Mouse (Mus musculus): ENCODE data around the gene Rpusd3. TPM values are rescaled to one million over a fixed set of nuclear protein-coding genes. Genes with fewer than 3 reads are reported as not detected.
A peak's percentile ranks its signal among the peaks of the same experiment; 100 is the strongest.

Gene Rpusd3
- polyA plus RNA-seq, 1 experiment, result 37.0 TPM

DNA sequence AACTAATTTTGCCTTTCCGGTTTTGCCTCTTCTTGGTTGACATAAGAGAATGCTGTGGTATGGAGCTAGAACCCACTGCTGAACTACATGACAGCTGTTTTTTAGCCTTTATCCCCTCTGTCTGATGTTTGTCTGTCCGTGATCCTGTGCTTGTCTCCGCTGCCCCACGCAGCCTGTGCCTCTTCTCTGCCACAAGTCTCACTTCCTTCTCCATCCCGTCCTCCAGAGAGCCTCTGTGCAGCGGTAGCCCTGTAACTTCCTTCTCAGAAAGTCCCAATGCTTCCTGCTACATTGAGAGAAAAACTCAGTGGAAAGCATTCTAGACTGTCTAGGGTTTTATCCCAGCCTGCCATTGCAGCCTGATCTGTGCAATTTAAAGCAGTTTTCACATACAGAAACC is 39.9 kb downstream of the Rpusd3 start:
- Histone ChIP-seq H3K27ac (ENCODE audit: insufficient read depth, low read length) (no peak overlapping the region), H3K4me3 (ENCODE audit: insufficient read depth, low read length) (peak overlapping the region; percentile 84; the same call in 1 of the 2 replicates), H3K4me1 (ENCODE audit: control insufficient read depth, insufficient read depth, low read length) (peaks cover 6% of the 10 kb centered on the region)
- no peak for TF ChIP-seq CTCF (IDR thresholded peaks at IDR 0.05; ENCODE audit: extremely low read depth, insufficient read depth, low read length)
- TF ChIP-seq POLR2A (IDR thresholded peaks at IDR 0.05; ENCODE audit: extremely low read depth, insufficient read depth, low read length), result no peak

DNA sequence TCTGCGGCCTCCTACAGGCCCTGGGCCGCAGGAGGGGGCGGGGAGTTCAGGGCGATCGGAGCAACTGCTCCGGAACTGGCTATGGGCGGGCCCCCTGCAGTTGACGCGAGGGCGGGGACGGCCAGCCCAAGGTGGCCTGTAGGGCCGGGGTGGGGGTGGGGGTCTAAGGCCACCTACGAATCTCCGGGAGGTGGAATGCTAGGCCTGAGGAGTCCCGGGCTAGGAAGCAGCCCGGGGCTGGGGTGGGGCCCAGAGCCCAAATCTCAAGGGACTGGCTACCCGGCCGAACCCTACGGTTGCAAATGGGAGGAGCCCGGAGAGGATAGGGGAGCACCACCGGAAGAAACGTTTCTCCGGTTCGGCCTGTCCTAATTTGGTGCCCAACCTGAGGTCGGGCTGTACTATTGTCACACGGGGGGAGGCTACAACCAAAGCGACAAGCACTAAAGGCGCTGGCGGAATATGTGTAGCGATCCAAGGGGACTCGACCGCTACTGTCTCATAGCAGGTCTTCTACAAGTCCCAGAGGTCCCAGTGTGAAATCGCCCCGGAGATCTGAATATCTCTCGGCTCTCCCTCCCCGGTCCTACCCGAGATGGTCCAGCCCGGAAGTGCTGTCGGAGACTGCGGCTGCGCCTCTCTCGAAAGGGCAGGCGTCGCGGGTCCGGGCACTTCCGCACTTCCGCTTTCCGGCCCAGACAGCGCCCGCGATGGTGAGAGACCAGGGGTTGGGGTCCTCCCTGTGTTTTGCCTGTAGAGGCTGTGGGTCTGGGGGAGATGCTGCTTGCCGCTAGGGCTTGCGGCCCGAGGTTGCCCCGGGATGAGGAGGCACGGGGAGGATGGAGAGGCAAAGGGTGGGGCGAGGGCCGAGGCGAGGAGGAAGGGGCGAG is 41.4 kb downstream of the Rpusd3 start, which contains the start of the genes Tada3 and Arpc4:
Gene Tada3 (minus strand): TSS at position 388 of the 890 bp plus-strand sequence.
Gene Arpc4 (plus strand): TSS at position 620 of the 890 bp plus-strand sequence.
- Histone ChIP-seq H3K27ac (ENCODE audit: insufficient read depth, low read length) (peak within 1 kb of the TSS; percentile 99), H3K4me1 (ENCODE audit: control insufficient read depth, insufficient read depth, low read length) (peaks cover 6% of the 10 kb centered on the region), H3K4me3 (ENCODE audit: insufficient read depth, low read length) (peak within 1 kb of the TSS; percentile 84)
- TF ChIP-seq POLR2A (IDR thresholded peaks at IDR 0.05; ENCODE audit: extremely low read depth, insufficient read depth, low read length) (peak; percentile 70), CTCF (IDR thresholded peaks at IDR 0.05; ENCODE audit: extremely low read depth, insufficient read depth, low read length) (no peak)

DNA sequence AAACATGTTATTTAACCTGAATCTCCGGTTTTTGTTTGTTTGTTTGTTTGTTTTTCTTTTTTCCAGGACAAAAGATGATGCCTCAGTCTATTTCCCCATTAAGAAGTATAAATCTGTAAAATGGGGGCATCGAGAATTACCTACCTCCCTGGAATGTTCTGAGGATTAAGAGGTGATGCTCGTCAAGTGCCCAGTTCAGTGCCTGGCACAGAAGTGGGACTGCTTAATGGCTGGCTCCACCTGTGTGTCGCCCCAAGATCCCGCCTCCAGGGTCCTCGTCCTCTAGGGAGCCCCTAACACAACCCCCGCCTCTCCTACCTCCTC is 42.0 kb downstream of the Rpusd3 start:
- Histone ChIP-seq H3K4me3 (ENCODE audit: insufficient read depth, low read length) (peak overlapping the region; percentile 84), H3K4me1 (ENCODE audit: control insufficient read depth, insufficient read depth, low read length) (peaks cover 6% of the 10 kb centered on the region), H3K27ac (ENCODE audit: insufficient read depth, low read length) (peak overlapping the region; percentile 86)
- TF ChIP-seq POLR2A (IDR thresholded peaks at IDR 0.05; ENCODE audit: extremely low read depth, insufficient read depth, low read length) (no peak), CTCF (IDR thresholded peaks at IDR 0.05; ENCODE audit: extremely low read depth, insufficient read depth, low read length) (no peak)

DNA sequence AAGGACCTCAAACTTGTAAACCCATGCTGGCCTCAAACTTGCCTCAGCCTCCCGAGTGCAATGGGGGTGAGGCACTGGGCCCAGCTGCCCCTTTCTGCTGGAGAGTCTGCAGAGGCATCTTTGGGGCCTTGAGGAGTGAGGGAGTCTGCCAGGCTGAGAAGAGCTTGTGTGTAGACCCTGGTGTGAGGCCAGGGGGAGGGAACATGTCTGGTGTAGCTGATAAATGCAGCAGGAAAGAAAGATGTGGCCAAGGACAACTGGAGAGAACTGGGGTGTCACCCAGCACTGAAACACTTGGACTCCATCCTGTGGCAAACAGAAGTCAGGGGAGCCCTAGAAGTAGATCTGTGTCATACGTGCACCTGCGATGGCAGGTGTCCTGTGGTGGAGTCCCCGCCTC is 45.6 kb downstream of the Rpusd3 start:
- TF ChIP-seq CTCF (IDR thresholded peaks at IDR 0.05; ENCODE audit: extremely low read depth, insufficient read depth, low read length) (no peak), POLR2A (IDR thresholded peaks at IDR 0.05; ENCODE audit: extremely low read depth, insufficient read depth, low read length) (no peak)
- H3K4me3 ChIP-seq (ENCODE audit: insufficient read depth, low read length), result no peak overlapping the region
- peaks cover 3% of the 10 kb centered on the region; the same call in 1 of the 2 replicates for H3K4me1 ChIP-seq (ENCODE audit: control insufficient read depth, insufficient read depth, low read length)
- H3K27ac ChIP-seq (ENCODE audit: insufficient read depth, low read length), result no peak overlapping the region

DNA sequence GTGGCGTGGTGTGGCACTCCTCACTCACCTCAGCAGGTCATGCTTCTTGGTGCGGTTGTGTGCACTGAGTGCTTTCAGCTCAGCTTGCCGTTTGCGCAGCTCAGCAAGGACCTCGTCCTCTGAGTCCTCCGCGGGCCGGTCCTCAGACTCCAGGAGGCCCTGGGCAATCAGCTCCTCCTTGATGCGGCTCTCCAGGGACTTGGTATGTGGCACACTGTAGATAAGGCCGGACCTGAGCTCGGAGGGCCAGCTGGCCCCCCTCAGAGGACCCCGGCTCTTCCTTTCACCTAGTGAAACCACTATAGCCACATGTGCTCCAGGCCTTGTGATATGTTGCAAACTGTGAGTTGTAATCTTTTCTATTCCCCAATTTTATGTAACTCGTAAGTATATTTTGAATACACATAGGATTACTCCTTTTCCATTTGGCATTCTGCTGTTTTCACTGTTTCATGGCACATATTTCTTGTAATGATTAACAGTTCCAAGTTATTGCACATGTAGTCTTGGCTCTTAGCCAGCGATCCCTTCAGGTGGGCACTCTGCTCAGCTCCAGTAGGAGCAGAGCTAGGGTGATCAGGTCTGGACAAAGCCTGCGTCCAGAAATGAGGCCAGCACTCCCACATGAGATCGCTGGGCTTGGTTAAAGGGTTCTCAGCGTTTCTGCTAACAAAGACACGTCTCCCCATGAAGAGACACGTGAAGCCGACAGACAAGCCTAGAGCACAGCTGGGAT is 48.8 kb downstream of the Rpusd3 start:
- Histone ChIP-seq H3K27ac (ENCODE audit: insufficient read depth, low read length) (no peak overlapping the region), H3K4me3 (ENCODE audit: insufficient read depth, low read length) (no peak overlapping the region), H3K4me1 (ENCODE audit: control insufficient read depth, insufficient read depth, low read length) (no peaks in the 10 kb centered on the region)
- no peak for TF ChIP-seq CTCF (IDR thresholded peaks at IDR 0.05; ENCODE audit: extremely low read depth, insufficient read depth, low read length)
- TF ChIP-seq POLR2A (IDR thresholded peaks at IDR 0.05; ENCODE audit: extremely low read depth, insufficient read depth, low read length), result no peak

DNA sequence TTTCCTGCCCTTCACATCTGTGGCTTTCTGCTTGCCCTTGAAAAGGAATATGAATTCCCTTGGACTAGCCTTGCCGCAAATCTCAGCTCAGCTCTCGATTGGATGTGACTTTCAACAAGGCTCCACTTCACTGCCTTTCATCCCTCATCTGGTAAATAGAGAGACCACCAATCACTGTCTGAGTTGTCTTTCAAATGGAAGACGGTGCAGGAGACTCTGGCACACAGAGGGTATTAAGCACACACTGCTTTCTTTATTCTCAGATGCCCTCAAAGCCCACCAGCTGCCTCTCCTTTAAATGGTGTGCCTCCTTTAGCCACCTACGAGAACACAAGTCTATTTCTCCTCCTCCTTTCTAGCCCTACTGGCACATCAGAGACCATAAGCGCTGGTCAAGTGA is 50.6 kb downstream of the Rpusd3 start:
- Histone ChIP-seq H3K4me1 (ENCODE audit: control insufficient read depth, insufficient read depth, low read length) (no peaks in the 10 kb centered on the region), H3K27ac (ENCODE audit: insufficient read depth, low read length) (no peak overlapping the region), H3K4me3 (ENCODE audit: insufficient read depth, low read length) (no peak overlapping the region)
- no peak for TF ChIP-seq POLR2A (IDR thresholded peaks at IDR 0.05; ENCODE audit: extremely low read depth, insufficient read depth, low read length)
- no peak for TF ChIP-seq CTCF (IDR thresholded peaks at IDR 0.05; ENCODE audit: extremely low read depth, insufficient read depth, low read length)

DNA sequence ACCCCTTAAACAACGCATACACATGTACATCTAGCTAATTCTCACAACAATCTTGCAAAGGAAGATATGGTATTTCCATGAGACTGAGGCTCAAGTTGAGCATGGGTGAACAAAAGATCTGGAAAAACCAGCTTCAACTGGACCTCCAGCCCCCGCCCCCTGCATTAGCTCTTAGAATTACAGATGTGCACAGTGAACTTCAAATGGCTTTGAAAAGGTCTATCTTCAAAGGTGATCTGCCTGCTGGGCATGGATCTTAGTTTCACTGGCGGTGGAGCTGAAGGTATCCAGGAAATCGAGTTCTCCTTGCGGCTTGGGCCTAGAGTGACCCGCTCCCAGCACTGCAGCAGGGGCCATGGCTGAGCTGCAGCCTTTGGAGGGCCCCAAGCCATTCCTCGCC is 51.0 kb downstream of the Rpusd3 start:
- TF ChIP-seq CTCF (IDR thresholded peaks at IDR 0.05; ENCODE audit: extremely low read depth, insufficient read depth, low read length) (no peak), POLR2A (IDR thresholded peaks at IDR 0.05; ENCODE audit: extremely low read depth, insufficient read depth, low read length) (no peak)
- Histone ChIP-seq H3K27ac (ENCODE audit: insufficient read depth, low read length) (no peak overlapping the region), H3K4me1 (ENCODE audit: control insufficient read depth, insufficient read depth, low read length) (no peaks in the 10 kb centered on the region), H3K4me3 (ENCODE audit: insufficient read depth, low read length) (no peak overlapping the region)

DNA sequence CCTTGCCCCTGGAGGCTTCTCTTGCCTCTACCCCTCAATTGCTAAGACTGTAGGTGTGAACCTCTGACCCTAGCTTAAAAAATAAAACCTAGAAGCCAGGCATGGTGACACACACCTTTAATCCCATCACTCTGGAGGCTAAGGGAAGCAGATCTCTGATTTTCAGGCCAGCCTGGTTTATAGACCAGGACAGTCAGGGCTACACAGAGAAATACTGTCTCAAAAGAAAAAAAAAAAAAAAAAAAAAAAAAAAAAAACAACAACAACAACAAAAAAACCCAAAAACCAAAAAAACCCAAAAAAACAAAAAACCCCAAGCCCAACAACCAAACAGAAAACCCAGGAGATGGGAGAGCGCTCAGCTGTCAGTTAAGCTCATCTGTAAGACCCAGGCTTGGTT is 51.6 kb downstream of the Rpusd3 start:
- no peak for TF ChIP-seq CTCF (IDR thresholded peaks at IDR 0.05; ENCODE audit: extremely low read depth, insufficient read depth, low read length)
- TF ChIP-seq POLR2A (IDR thresholded peaks at IDR 0.05; ENCODE audit: extremely low read depth, insufficient read depth, low read length), result no peak

DNA sequence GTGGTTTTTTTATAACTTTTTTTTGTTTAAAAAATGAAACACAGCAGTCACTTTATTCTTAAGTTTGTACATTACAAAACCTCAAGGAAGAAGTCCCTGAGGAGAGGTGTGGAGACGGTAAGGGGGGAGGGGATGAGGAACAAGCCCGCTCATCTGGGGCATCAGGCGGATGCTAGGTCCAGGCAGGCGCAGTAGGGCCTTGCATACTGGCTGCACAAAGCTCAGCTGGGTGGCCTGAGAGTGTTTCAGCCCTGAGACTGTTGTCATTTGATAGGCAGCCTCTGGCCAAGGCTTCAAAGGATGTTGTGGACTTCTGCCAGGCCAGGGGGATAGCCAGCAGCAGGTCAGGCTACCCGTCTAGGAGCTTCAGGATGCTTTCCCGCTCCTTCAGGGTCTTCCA is 52.5 kb downstream of the Rpusd3 start:
- Histone ChIP-seq H3K4me3 (ENCODE audit: insufficient read depth, low read length) (no peak overlapping the region), H3K4me1 (ENCODE audit: control insufficient read depth, insufficient read depth, low read length) (no peaks in the 10 kb centered on the region), H3K27ac (ENCODE audit: insufficient read depth, low read length) (no peak overlapping the region)
- TF ChIP-seq POLR2A (IDR thresholded peaks at IDR 0.05; ENCODE audit: extremely low read depth, insufficient read depth, low read length), result no peak
- TF ChIP-seq CTCF (IDR thresholded peaks at IDR 0.05; ENCODE audit: extremely low read depth, insufficient read depth, low read length), result no peak

More for the DNA sequence above, 51.6 kb downstream of the Rpusd3 start:
- no peaks in the 10 kb centered on the region for H3K4me1 ChIP-seq (ENCODE audit: control insufficient read depth, insufficient read depth, low read length)
- H3K4me3 ChIP-seq (ENCODE audit: insufficient read depth, low read length), result no peak overlapping the region
- no peak overlapping the region for H3K27ac ChIP-seq (ENCODE audit: insufficient read depth, low read length)

Other genes with a start within 250 kb of the Rpusd3 start
- gene Lhfpl4, start 224.0 kb downstream of the Rpusd3 start, polyA plus RNA-seq (2012; rRNA removed), result 58.6 and 61.5 TPM in 2 replicates
- gene Mtmr14, start 181.5 kb downstream of the Rpusd3 start, polyA plus RNA-seq (2012; rRNA removed), result 22.0 and 23.2 TPM in 2 replicates
- gene Cpne9, start 137.0 kb downstream of the Rpusd3 start, polyA plus RNA-seq (2012; rRNA removed), result 136 and 163 TPM in 2 replicates
- 24.2 and 26.6 TPM in 2 replicates for gene Brpf1, start 112.2 kb downstream of the Rpusd3 start, polyA plus RNA-seq (2012; rRNA removed)
- 13.7 and 14.3 TPM in 2 replicates for gene Ogg1, start 92.4 kb downstream of the Rpusd3 start, polyA plus RNA-seq (2012; rRNA removed)
- 119 and 123 TPM in 2 replicates for gene Camk1, start 75.4 kb downstream of the Rpusd3 start, polyA plus RNA-seq (2012; rRNA removed)
- 57.1 and 57.3 TPM in 2 replicates for gene Tada3, start 41.5 kb downstream of the Rpusd3 start, polyA plus RNA-seq (2012; rRNA removed)
- gene Arpc4, start 41.2 kb downstream of the Rpusd3 start, polyA plus RNA-seq (2012; rRNA removed), result 156 and 177 TPM in 2 replicates
- gene Ttll3, start 30.1 kb downstream of the Rpusd3 start, polyA plus RNA-seq (2012; rRNA removed), result 22.4 and 26.0 TPM in 2 replicates
- not detected in 2 replicates for gene Cidec, start 16.4 kb upstream of the Rpusd3 start, polyA plus RNA-seq (2012; rRNA removed)
- 51.8 and 54.0 TPM in 2 replicates for gene Jagn1, start 23.2 kb upstream of the Rpusd3 start, polyA plus RNA-seq (2012; rRNA removed)
- 0.42 and 0.75 TPM in 2 replicates for gene Il17re, start 39.1 kb upstream of the Rpusd3 start, polyA plus RNA-seq (2012; rRNA removed)
- 6.9 and 7.3 TPM in 2 replicates for gene Il17rc, start 52.1 kb upstream of the Rpusd3 start, polyA plus RNA-seq (2012; rRNA removed)
- gene Creld1, start 64.0 kb upstream of the Rpusd3 start, polyA plus RNA-seq (2012; rRNA removed), result 60.2 and 62.8 TPM in 2 replicates
- 46.2 and 46.3 TPM in 2 replicates for gene Prrt3, start 82.6 kb upstream of the Rpusd3 start, polyA plus RNA-seq (2012; rRNA removed)
- 90.0 and 95.2 TPM in 2 replicates for gene Emc3, start 112.3 kb upstream of the Rpusd3 start, polyA plus RNA-seq (2012; rRNA removed)
- 4.2 and 4.3 TPM in 2 replicates for gene Fancd2, start 112.3 kb upstream of the Rpusd3 start, polyA plus RNA-seq (2012; rRNA removed)
- 0.19 and 0.21 TPM in 2 replicates for gene Fancd2os, start 181.4 kb upstream of the Rpusd3 start, polyA plus RNA-seq (2012; rRNA removed)
- 425 and 442 TPM in 2 replicates for gene Brk1, start 185.4 kb upstream of the Rpusd3 start, polyA plus RNA-seq (2012; rRNA removed)
- 55.1 and 67.8 TPM in 2 replicates for gene Vhl, start 204.6 kb upstream of the Rpusd3 start, polyA plus RNA-seq (2012; rRNA removed)
- gene Irak2, start 219.1 kb upstream of the Rpusd3 start, polyA plus RNA-seq (2012; rRNA removed), result 23.7 and 24.7 TPM in 2 replicates

Data from cortical plate, adult 2 months (tissue).